ENCODE assay signal across 9 mouse cellular contexts in genomic region chr10:111381689-111382088, GRCm38 (mm10).
A peak's percentile ranks its signal among the peaks of the same experiment; 100 is the strongest.
DNase-seq lines count a peak whose midpoint lies in the region; ATAC-seq lines count a peak whose summit lies in the region.
"Had no signal": no experiment of that assay in that cellular context is flagged by ENCODE, and none has a peak within 500 bp of the region (broad histone marks: within the 10 kb centered on the region; RNA-seq: fewer than 3 reads in every experiment).

No protein-coding gene starts in this region.

- WGBS in forebrain, embryonic 16.5 days, result 62% methylated on average over 15 of the region's 15 CpGs

- no peak overlapping the region for H3K4me2 ChIP-seq in forebrain, embryonic 16.5 days (ENCODE audit: low read length)
- H3K4me2 ChIP-seq: limb, embryonic 13.5 days had no signal

- peak; percentile 78 for ATAC-seq in forebrain, embryonic 16.5 days

- peaks cover 8% of the 10 kb centered on the region; the same call in 1 of the 2 replicates for H3K4me1 ChIP-seq in forebrain, embryonic 16.5 days (replicated peaks; ENCODE audit: control insufficient read depth, insufficient read depth, low read length)
- H3K4me1 ChIP-seq: limb, embryonic 13.5 days had no signal

- peak; percentile 12 for DNase-seq in adrenal gland, postnatal 25 days
- no peak for DNase-seq in adrenal gland, adult 8-10 months
- DNase-seq in R1 (ENCODE audit: low read depth, low spot score), result peak; percentile 44
- peak; percentile 37 for DNase-seq in layer of hippocampus, adult 9-11 months
- DNase-seq in right cerebral cortex, adult 2 months (ENCODE audit: low spot score in 2 of 2), result peak; percentile 69 to 82
- DNase-seq in ovary, postnatal 10 days (ENCODE audit: low spot score), result no peak
- no peak for DNase-seq in c-Kit-positive CD71-positive TER-119-positive erythroid progenitor cells, embryonic 14.5 days (ENCODE audit: low spot score)

- no peaks in the 10 kb centered on the region for H3K27me3 ChIP-seq in forebrain, embryonic 16.5 days (replicated peaks; ENCODE audit: control insufficient read depth, insufficient read depth, low read length)
- H3K27me3 ChIP-seq: limb, embryonic 13.5 days had no signal

- no peak overlapping the region for H3K27ac ChIP-seq in forebrain, embryonic 16.5 days (ENCODE audit: low read length)
- H3K27ac ChIP-seq: limb, embryonic 13.5 days had no signal

- H3K9ac ChIP-seq in forebrain, embryonic 16.5 days (replicated peaks; ENCODE audit: low read depth, low read length), result no peak overlapping the region
- H3K9ac ChIP-seq: limb, embryonic 13.5 days had no signal

- H3K4me3 ChIP-seq in forebrain, embryonic 16.5 days (replicated peaks; ENCODE audit: low read length), result no peak overlapping the region
- H3K4me3 ChIP-seq: limb, embryonic 13.5 days had no signal

- H3K36me3 ChIP-seq in forebrain, embryonic 16.5 days (ENCODE audit: control insufficient read depth, insufficient read depth), result no peaks in the 10 kb centered on the region
- H3K36me3 ChIP-seq: limb, embryonic 13.5 days had no signal

- no peaks in the 10 kb centered on the region for H3K9me3 ChIP-seq in forebrain, embryonic 16.5 days (ENCODE audit: control insufficient read depth, low read length)
- H3K9me3 ChIP-seq: limb, embryonic 13.5 days had no signal

Comparison
In these comparisons a context has a peak if more than half of its experiments do, and no peak if none do; other contexts are left out.
1. DNase-seq: peak in adrenal gland, postnatal 25 days (single experiment), R1 (single experiment), layer of hippocampus, adult 9-11 months (single experiment) and right cerebral cortex, adult 2 months (2 of 2); none in adrenal gland, adult 8-10 months (single experiment), ovary, postnatal 10 days (single experiment) and c-Kit-positive CD71-positive TER-119-positive erythroid progenitor cells, embryonic 14.5 days (single experiment).